Comparison of ENCODE assay signal across 8 mouse cellular contexts in genomic region chr2:48815039-48815590, GRCm38 (mm10). TPM values are rescaled to one million over a fixed set of nuclear protein-coding genes. Genes with fewer than 3 reads are reported as not detected.
DNase-seq lines count a peak whose midpoint lies in the region; ATAC-seq and TF ChIP-seq lines count a peak whose summit lies in the region.

No protein-coding gene starts in this region.

- H3K9me3 ChIP-seq in kidney, embryonic 16.5 days (ENCODE audit: low read length) = no peaks in the 10 kb centered on the region
- H3K9me3 ChIP-seq in hindbrain, embryonic 13.5 days = no peaks in the 10 kb centered on the region
- no peaks in the 10 kb centered on the region for H3K9me3 ChIP-seq in midbrain, embryonic 16.5 days (replicated peaks; ENCODE audit: control insufficient read depth, low read length, poor library complexity, severe bottlenecking)

- 2% methylated on average over 15 of the region's 15 CpGs for WGBS in kidney, embryonic 16.5 days
- 2% methylated on average over 15 of the region's 15 CpGs for WGBS in hindbrain, embryonic 13.5 days
- WGBS in midbrain, embryonic 16.5 days = under 1% methylated on average over 15 of the region's 15 CpGs

- no peaks in the 10 kb centered on the region for H3K36me3 ChIP-seq in kidney, embryonic 16.5 days (ENCODE audit: insufficient read depth, low read length)
- no peaks in the 10 kb centered on the region for H3K36me3 ChIP-seq in hindbrain, embryonic 13.5 days
- no peaks in the 10 kb centered on the region for H3K36me3 ChIP-seq in midbrain, embryonic 16.5 days (ENCODE audit: control insufficient read depth, insufficient read depth, low read length)

- peak overlapping the region; percentile 59 for H3K4me2 ChIP-seq in kidney, embryonic 16.5 days (replicated peaks; ENCODE audit: low read depth, low read length)
- H3K4me2 ChIP-seq in hindbrain, embryonic 13.5 days = peak overlapping the region; percentile 73
- peak overlapping the region; percentile 69 for H3K4me2 ChIP-seq in midbrain, embryonic 16.5 days (ENCODE audit: low read length)

- H3K4me1 ChIP-seq in kidney, embryonic 16.5 days (ENCODE audit: insufficient read depth, low read length) = peaks cover 16% of the 10 kb centered on the region
- H3K4me1 ChIP-seq in bone marrow macrophage, adult 2 months (ENCODE audit: control insufficient read depth, insufficient read depth, low read length) = peaks cover 13% of the 10 kb centered on the region
- peaks cover 23% of the 10 kb centered on the region for H3K4me1 ChIP-seq in hindbrain, embryonic 13.5 days (replicated peaks)
- peaks cover 16% of the 10 kb centered on the region for H3K4me1 ChIP-seq in midbrain, embryonic 16.5 days (ENCODE audit: control insufficient read depth, insufficient read depth, low read length)

- no peak for DNase-seq in kidney, postnatal 10 days
- no peak for DNase-seq in right cerebral cortex, postnatal 36 days (ENCODE audit: low spot score in 2 of 2)
- no peak for DNase-seq in layer of hippocampus, postnatal 25 days (ENCODE audit: extremely low spot score in 1 of 2, low spot score in 1 of 2)
- DNase-seq in thymus, postnatal 14 days = no peak

- peak overlapping the region; percentile 94 for H3K9ac ChIP-seq in kidney, embryonic 16.5 days (replicated peaks; ENCODE audit: low read length)
- H3K9ac ChIP-seq in hindbrain, embryonic 13.5 days = peak overlapping the region; percentile 95
- H3K9ac ChIP-seq in midbrain, embryonic 16.5 days (ENCODE audit: low read depth, low read length) = peak overlapping the region; percentile 93

- no peak for TF ChIP-seq POLR2A in bone marrow macrophage, adult 2 months (IDR thresholded peaks at IDR 0.05; ENCODE audit: borderline replicate concordance, low read depth, low read length)

- H3K27me3 ChIP-seq in kidney, embryonic 16.5 days (ENCODE audit: insufficient read depth, low read length) = no peaks in the 10 kb centered on the region
- no peaks in the 10 kb centered on the region for H3K27me3 ChIP-seq in hindbrain, embryonic 13.5 days
- H3K27me3 ChIP-seq in midbrain, embryonic 16.5 days (ENCODE audit: control insufficient read depth, insufficient read depth, low read depth, low read length) = no peaks in the 10 kb centered on the region

- no peak for TF ChIP-seq CTCF in bone marrow macrophage, adult 2 months (IDR thresholded peaks at IDR 0.05; ENCODE audit: low read depth, low read length)

- H3K4me3 ChIP-seq in kidney, embryonic 16.5 days (ENCODE audit: low read length) = peak overlapping the region; percentile 94
- peak overlapping the region; percentile 88 for H3K4me3 ChIP-seq in bone marrow macrophage, adult 2 months (ENCODE audit: insufficient read depth, low read length)
- peak overlapping the region; percentile 89 for H3K4me3 ChIP-seq in hindbrain, embryonic 13.5 days
- peak overlapping the region; percentile 96 for H3K4me3 ChIP-seq in midbrain, embryonic 16.5 days (ENCODE audit: low read depth, low read length)

- peak overlapping the region; percentile 97; the same call in 1 of the 2 replicates for H3K27ac ChIP-seq in kidney, embryonic 16.5 days (ENCODE audit: low read length)
- H3K27ac ChIP-seq in bone marrow macrophage, adult 2 months (ENCODE audit: insufficient read depth, low read depth, low read length) = 0 out of 2 replicates have a peak overlapping the region, but pooled peaks have one; percentile 92
- peak overlapping the region; percentile 99 for H3K27ac ChIP-seq in hindbrain, embryonic 13.5 days
- H3K27ac ChIP-seq in midbrain, embryonic 16.5 days (ENCODE audit: low read length) = peak overlapping the region; percentile 98

- no peak for ATAC-seq in kidney, embryonic 16.5 days (ENCODE audit: low FRiP score, low TSS enrichment)
- ATAC-seq in hindbrain, embryonic 13.5 days (ENCODE audit: low FRiP score) = no peak
- no peak for ATAC-seq in midbrain, embryonic 16.5 days

RNA-seq across cellular contexts. Expression of gene Acvr2a, which starts 1.2 kb away (rescaled TPM):
- polyA plus RNA-seq in kidney, embryonic 16.5 days (2015; fragmentation: Nextera tagmentation; extraction: Ambion mirVana) = 12.9 and 13.0 TPM in 2 replicates
- 6.0 and 7.6 TPM in 2 replicates for polyA plus RNA-seq in bone marrow macrophage, adult 2 months (2012; ENCODE audit: insufficient read depth, insufficient read length, missing spikeins)
- polyA plus RNA-seq in hindbrain, embryonic 13.5 days (2015; fragmentation: Nextera tagmentation; extraction: Ambion mirVana) = 47.5 and 50.3 TPM in 2 replicates
- 45.7 and 52.8 TPM in 2 replicates for polyA plus RNA-seq in midbrain, embryonic 16.5 days (2015; fragmentation: Nextera tagmentation; extraction: Ambion mirVana)
- 10 to 100 TPM; 40.1 to 44.6 TPM for total RNA-seq in layer of hippocampus, postnatal 25 days (2021)
